Mouse (Mus musculus): ENCODE measurements around the gene Hmgb1.

Hmgb1 gene

GRCm38 (mm10) chr5:149184104-149184843, at the start of gene Hmgb1, which contains the start of gene Uspl1:
Gene Hmgb1, minus strand, starts transcription at chr5:149184489.
Gene Uspl1, plus strand, starts transcription at chr5:149184350.
- DNase-seq, result peak; percentile 97 to 99

GRCm38 (mm10) chr5:149229619-149230339, 45.5 kb upstream of the Hmgb1 start:
- peak in 1 of 2 experiments; percentile 31 for DNase-seq

GRCm38 (mm10) chr5:149228700-149229618, 44.7 kb upstream of the Hmgb1 start:
- DNase-seq, result peak; percentile 88 to 93

GRCm38 (mm10) chr5:149224666-149225065, 40.4 kb upstream of the Hmgb1 start:
- no peak for DNase-seq

- no peak for DNase-seq
Measured at GRCm38 (mm10) chr5:149221355-149221754, 37.1 kb upstream of the Hmgb1 start.

- DNase-seq, result no peak
Measured at GRCm38 (mm10) chr5:149219493-149219892, 35.2 kb upstream of the Hmgb1 start.

- DNase-seq, result no peak
Measured at GRCm38 (mm10) chr5:149217524-149218357, 33.5 kb upstream of the Hmgb1 start.

- DNase-seq, result no peak
Measured at GRCm38 (mm10) chr5:149215540-149215939, 31.3 kb upstream of the Hmgb1 start.

- no peak for DNase-seq
Measured at GRCm38 (mm10) chr5:149212806-149213205, 28.5 kb upstream of the Hmgb1 start.

GRCm38 (mm10) chr5:149211041-149211440, 26.8 kb upstream of the Hmgb1 start:
- no peak for DNase-seq

GRCm38 (mm10) chr5:149209328-149209727, 25.0 kb upstream of the Hmgb1 start:
- DNase-seq, result no peak

GRCm38 (mm10) chr5:149208776-149209175, 24.5 kb upstream of the Hmgb1 start:
- DNase-seq, result no peak

GRCm38 (mm10) chr5:149207661-149208060, 23.4 kb upstream of the Hmgb1 start:
- DNase-seq, result no peak

GRCm38 (mm10) chr5:149206286-149206685, 22.0 kb upstream of the Hmgb1 start:
- DNase-seq, result no peak

GRCm38 (mm10) chr5:149205265-149205664, 21.0 kb upstream of the Hmgb1 start:
- no peak for DNase-seq

- DNase-seq, result no peak
Measured at GRCm38 (mm10) chr5:149204822-149205221, 20.5 kb upstream of the Hmgb1 start.

- no peak for DNase-seq
Measured at GRCm38 (mm10) chr5:149203796-149204375, 19.6 kb upstream of the Hmgb1 start.

- DNase-seq, result no peak
Measured at GRCm38 (mm10) chr5:149202941-149203340, 18.7 kb upstream of the Hmgb1 start.

- no peak for DNase-seq
Measured at GRCm38 (mm10) chr5:149198782-149199181, 14.5 kb upstream of the Hmgb1 start.

- DNase-seq, result no peak
Measured at GRCm38 (mm10) chr5:149196611-149197010, 12.3 kb upstream of the Hmgb1 start.

- DNase-seq, result no peak
Measured at GRCm38 (mm10) chr5:149190160-149190559, 5.9 kb upstream of the Hmgb1 start.

GRCm38 (mm10) chr5:149185806-149186205, 1.5 kb upstream of the Hmgb1 start:
- DNase-seq, result no peak

All from cerebellum, adult 18-20 months (tissue).